Mouse (Mus musculus) liver, embryonic 15.5 days (tissue): ENCODE measurements at regions not wholly inside any gene's neighbourhood (a gene's known extent, or its start where the extent isn't known, plus 50 kb on each side); places are given as distances from the start of the nearest gene placed in this dataset.

ENCODE experiments used
- ATAC-seq: fragments of 200-750 bp; cut with Nextera tagmentation; 2 replicates; pipeline ENCODE4 v1.8.0; 2017; ENCODE audit warnings: moderate number of reproducible peaks, mild to moderate bottlenecking, moderate library complexity; ENCODE audit not compliant: insufficient read depth
- H3K27ac ChIP-seq: fragments of 300-500 bp; sonication (generic); replicated peaks from 2 replicates; pipeline ENCODE4 v1.5.1; 2015; ENCODE audit warnings: mild to moderate bottlenecking, inconsistent platforms
- H3K27me3 ChIP-seq: fragments of 300-500 bp; sonication (generic); 2 replicates; pipeline ENCODE4 v1.6.1; 2015; ENCODE audit warnings: mild to moderate bottlenecking, inconsistent platforms
- H3K36me3 ChIP-seq: fragments of 300-500 bp; sonication (generic); replicated peaks from 2 replicates; pipeline ENCODE4 v1.6.1; 2015; ENCODE audit warnings: moderate library complexity, mild to moderate bottlenecking, inconsistent platforms
- H3K4me1 ChIP-seq: fragments of 300-500 bp; sonication (generic); replicated peaks from 2 replicates; pipeline ENCODE4 v1.6.1; 2015; ENCODE audit warnings: inconsistent platforms
- H3K4me2 ChIP-seq: fragments of 300-500 bp; sonication (generic); 2 replicates; pipeline ENCODE4 v1.6.1; 2015; ENCODE audit warnings: moderate library complexity, mild to moderate bottlenecking, inconsistent platforms
- H3K4me3 ChIP-seq: fragments of 300-500 bp; sonication (generic); replicated peaks from 2 replicates; pipeline ENCODE4 v1.5.1; 2015; ENCODE audit warnings: mild to moderate bottlenecking, inconsistent platforms
- H3K9ac ChIP-seq: fragments of 300-500 bp; sonication (generic); 2 replicates; pipeline ENCODE4 v1.6.1; 2015; ENCODE audit warnings: moderate library complexity, mild to moderate bottlenecking, inconsistent platforms
- H3K9me3 ChIP-seq: fragments of 300-500 bp; sonication (generic); replicated peaks from 2 replicates; pipeline ENCODE4 v1.6.1; 2016; ENCODE audit warnings: inconsistent platforms
- WGBS: fragments of 180-500 bp; shearing (Covaris S2); methylation state at CpG from one replicate; pipeline ENCODE4 v1.1.7; 2015; ENCODE audit warnings: mixed read lengths; ENCODE audit not compliant: insufficient replicate concordance; 5-methylcytosine and 5-hydroxymethylcytosine counted together

DNA sequence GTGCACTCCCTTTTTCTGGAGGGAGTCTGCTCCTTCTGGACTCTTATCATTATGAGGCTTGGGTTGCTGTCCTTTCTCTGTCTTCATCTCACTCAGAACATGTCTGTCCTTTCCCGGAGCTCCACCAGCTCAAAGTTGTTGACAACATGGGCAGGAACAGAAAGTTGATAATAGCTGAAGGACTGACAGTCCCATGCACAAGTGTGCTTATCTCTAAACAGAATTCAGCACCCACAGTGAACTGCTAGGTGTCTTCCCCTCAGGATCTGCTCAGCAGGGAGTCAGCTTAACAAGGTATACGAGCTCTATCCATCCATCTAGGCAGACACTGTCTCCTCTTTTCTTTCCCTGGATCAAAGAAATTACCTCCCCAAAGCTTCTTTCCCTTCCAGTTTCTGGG is 89.2 kb upstream of the Rab11fip2 start:
- H3K9me3 ChIP-seq: no peaks in the 10 kb centered on the region
- H3K4me3 ChIP-seq: no peak overlapping the region
- H3K27me3 ChIP-seq: no peaks in the 10 kb centered on the region
- H3K9ac ChIP-seq: no peak overlapping the region
- H3K27ac ChIP-seq: no peak overlapping the region
- no peaks in the 10 kb centered on the region for H3K4me1 ChIP-seq
- H3K36me3 ChIP-seq: no peaks in the 10 kb centered on the region
- H3K4me2 ChIP-seq: no peak overlapping the region
- ATAC-seq: peak; percentile 47
- WGBS: 30% methylated on average over 2 of the region's 2 CpGs

DNA sequence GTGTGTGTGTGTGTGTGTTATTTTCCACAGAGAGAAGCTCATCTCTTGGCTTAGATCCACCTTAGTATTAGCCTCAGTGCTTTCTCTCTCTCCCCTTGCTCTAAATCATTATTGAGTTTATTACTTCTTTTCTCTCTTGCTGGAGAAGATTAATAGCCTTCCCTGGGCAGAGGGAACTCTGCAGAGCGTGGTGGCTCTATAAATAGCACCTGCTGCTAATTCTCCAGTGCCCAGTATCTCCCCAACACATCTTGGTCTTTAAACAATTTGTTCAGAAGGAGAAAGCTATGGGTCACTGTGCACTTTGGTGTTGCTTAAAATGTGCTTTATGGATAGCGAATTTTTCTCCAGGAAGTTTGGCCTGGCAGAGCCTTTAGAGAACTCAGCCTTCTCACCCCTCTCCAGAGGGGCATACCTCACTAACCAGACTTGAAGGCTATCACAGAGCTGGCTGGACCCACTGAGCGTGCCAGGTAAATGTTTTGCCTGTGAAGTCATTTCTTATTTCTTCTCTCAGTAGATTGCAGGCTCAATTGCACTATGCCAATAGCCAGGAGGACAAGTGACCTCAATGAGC is 86.8 kb upstream of the Rab11fip2 start:
- no peaks in the 10 kb centered on the region for H3K4me1 ChIP-seq
- H3K36me3 ChIP-seq: no peaks in the 10 kb centered on the region
- no peak overlapping the region for H3K27ac ChIP-seq
- H3K27me3 ChIP-seq: no peaks in the 10 kb centered on the region
- H3K4me3 ChIP-seq: no peak overlapping the region
- no peak overlapping the region for H3K9ac ChIP-seq
- H3K4me2 ChIP-seq: no peak overlapping the region
- ATAC-seq: no peak
- whole genome bisulfite sequencing: 31% methylated on average over 3 of the region's 3 CpGs
- no peaks in the 10 kb centered on the region for H3K9me3 ChIP-seq

DNA sequence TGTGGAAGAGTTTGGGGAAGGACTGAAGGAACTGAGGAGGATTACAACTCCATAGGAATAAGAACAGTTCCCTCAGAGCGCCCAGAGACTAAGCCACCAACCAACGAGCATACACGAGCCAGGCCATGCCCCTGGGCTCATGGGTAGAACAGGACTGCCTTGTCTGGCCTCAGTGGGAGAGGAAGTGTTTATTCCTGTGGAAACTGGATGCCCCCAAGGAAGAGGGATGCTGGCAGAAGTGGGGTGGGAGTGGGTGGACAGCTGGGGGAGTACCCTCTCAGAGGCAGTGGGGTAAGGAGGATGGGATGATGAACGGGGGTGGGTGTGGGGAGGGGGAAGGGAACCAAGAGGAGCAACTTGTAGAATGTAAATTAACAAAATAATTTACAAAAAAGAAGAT is 86.3 kb upstream of the Rab11fip2 start:
- ATAC-seq: no peak
- 54% methylated on average over 4 of the region's 4 CpGs for WGBS
- H3K9me3 ChIP-seq: no peaks in the 10 kb centered on the region

GRCm38 (mm10) chr19:60015614-60016300 is 72.3 kb upstream of the Rab11fip2 start:
- Histone ChIP-seq H3K9me3 (no peaks in the 10 kb centered on the region), H3K27ac (no peak overlapping the region), H3K27me3 (no peaks in the 10 kb centered on the region), H3K4me3 (no peak overlapping the region), H3K36me3 (no peaks in the 10 kb centered on the region), H3K9ac (no peak overlapping the region), H3K4me2 (no peak overlapping the region), H3K4me1 (no peaks in the 10 kb centered on the region)
- WGBS: 57% methylated on average over 12 of the region's 12 CpGs
- ATAC-seq: no peak

More for the DNA sequence above, 86.3 kb upstream of the Rab11fip2 start:
- Histone ChIP-seq H3K4me1 (no peaks in the 10 kb centered on the region), H3K36me3 (no peaks in the 10 kb centered on the region), H3K4me3 (no peak overlapping the region), H3K27me3 (no peaks in the 10 kb centered on the region), H3K27ac (no peak overlapping the region), H3K9ac (no peak overlapping the region), H3K4me2 (no peak overlapping the region)

DNA sequence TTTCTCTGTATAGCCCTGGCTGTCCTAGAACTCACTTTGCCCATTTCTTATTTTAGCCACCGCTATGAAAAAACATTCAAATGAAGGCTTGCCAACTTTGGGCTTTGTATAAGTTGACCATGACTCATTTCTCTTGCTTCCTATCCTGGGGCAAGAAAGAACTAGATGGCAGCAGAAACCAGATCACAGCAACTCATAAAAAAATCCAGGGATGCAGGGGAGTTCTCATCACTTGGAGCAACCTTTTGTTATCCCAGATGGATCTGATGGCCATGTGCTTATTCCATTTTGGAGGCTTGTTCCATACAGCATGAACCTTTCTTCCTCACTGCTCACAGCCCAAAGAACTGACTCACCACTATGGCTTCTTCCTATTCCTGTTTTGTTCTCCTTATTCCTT is 52.1 kb upstream of the Rab11fip2 start:
- Histone ChIP-seq H3K4me2 (no peak overlapping the region), H3K9me3 (no peaks in the 10 kb centered on the region), H3K36me3 (no peaks in the 10 kb centered on the region), H3K9ac (no peak overlapping the region), H3K4me1 (no peaks in the 10 kb centered on the region), H3K27ac (no peak overlapping the region), H3K27me3 (no peaks in the 10 kb centered on the region), H3K4me3 (no peak overlapping the region)
- WGBS: 62% methylated on average over 1 of the region's 1 CpGs
- no peak for ATAC-seq
